Mouse (Mus musculus) heart, embryonic 14.5 days (tissue): Measurements from ENCODE around the gene Inava. TPM values are rescaled to one million over a fixed set of nuclear protein-coding genes. Genes with fewer than 3 reads are reported as not detected.
A peak's percentile ranks its signal among the peaks of the same experiment; 100 is the strongest.

ENCODE experiments used
- ATAC-seq: fragments of 200-750 bp; cut with Nextera tagmentation; 2 replicates; pipeline ENCODE4 v1.8.0; 2017; ENCODE audit warnings: low read depth, moderate TSS enrichment; ENCODE audit not compliant: insufficient number of reproducible peaks, insufficient read depth, low FRiP score
- H3K27ac ChIP-seq, 2 experiments: fragments of 200-500 bp in 1 of 2; fragments of 300-500 bp in 1 of 2; sonication (generic) in 1 of 2; replicated peaks in 1 of 2; 2 replicates each; pipeline ENCODE4 v1.5.1; 2012 to 2014; ENCODE audit warnings: low read depth in 2 of 2, low read length in 2 of 2, control low read depth in 1 of 2, mild to moderate bottlenecking in 1 of 2, mixed read lengths in 1 of 2; ENCODE audit not compliant: control insufficient read depth in 1 of 2, insufficient read depth in 1 of 2
- H3K27me3 ChIP-seq: fragments of 300-500 bp; sonication (generic); 2 replicates; pipeline ENCODE4 v1.6.1; 2014; ENCODE audit warnings: mild to moderate bottlenecking, low read length, control low read depth; ENCODE audit not compliant: control insufficient read depth, insufficient read depth
- H3K36me3 ChIP-seq: fragments of 300-500 bp; sonication (generic); 2 replicates; pipeline ENCODE4 v1.6.1; 2014; ENCODE audit warnings: mild to moderate bottlenecking, control low read depth, low read length, mixed read lengths; ENCODE audit not compliant: control insufficient read depth, insufficient read depth
- H3K4me1 ChIP-seq, 2 experiments: fragments of 200-500 bp in 1 of 2; fragments of 300-500 bp in 1 of 2; sonication (generic) in 1 of 2; 2 replicates each; pipeline ENCODE4 v1.6.1; 2012 to 2014; ENCODE audit warnings: low read length in 2 of 2, control low read depth in 1 of 2, mixed read lengths in 1 of 2; ENCODE audit not compliant: control insufficient read depth in 2 of 2, insufficient read depth in 2 of 2
- H3K4me2 ChIP-seq: fragments of 300-500 bp; sonication (generic); 2 replicates; pipeline ENCODE4 v1.6.1; 2014; ENCODE audit warnings: mild to moderate bottlenecking, low read length
- H3K4me3 ChIP-seq, 2 experiments: fragments of 200-500 bp in 1 of 2; fragments of 300-500 bp in 1 of 2; sonication (generic) in 1 of 2; 2 replicates each; pipeline ENCODE4 v1.5.1; 2012 to 2014; ENCODE audit warnings: low read length in 2 of 2, mild to moderate bottlenecking in 2 of 2, control low read depth in 1 of 2, low read depth in 1 of 2, moderate library complexity in 1 of 2; ENCODE audit not compliant: control insufficient read depth in 1 of 2, insufficient read depth in 1 of 2
- H3K9ac ChIP-seq: fragments of 300-500 bp; sonication (generic); 2 replicates; pipeline ENCODE4 v1.6.1; 2014; ENCODE audit warnings: mild to moderate bottlenecking, low read length
- H3K9me3 ChIP-seq: fragments of 300-500 bp; sonication (generic); 2 replicates; pipeline ENCODE4 v1.6.1; 2016; ENCODE audit warnings: low read length, control low read depth; ENCODE audit not compliant: control insufficient read depth
- WGBS: fragments of 180-500 bp; shearing (Covaris S2); extraction: QIAGEN DNeasy Blood & Tissue Kit; methylation state at CpG from one replicate; pipeline ENCODE4 v1.1.7; 2014; 5-methylcytosine and 5-hydroxymethylcytosine counted together
- polyA plus RNA-seq: library from polyadenylated mRNA; unstranded; fragments of >200 nt; fragmentation: Nextera tagmentation; extraction: Ambion mirVana; gene quantifications from 2 replicates; pipeline ENCODE4 v1.2.1, GENCODE M21; 2014

Inava gene
- polyA plus RNA-seq, 1 experiment from 2014 or later, result 0.30 TPM

DNA sequence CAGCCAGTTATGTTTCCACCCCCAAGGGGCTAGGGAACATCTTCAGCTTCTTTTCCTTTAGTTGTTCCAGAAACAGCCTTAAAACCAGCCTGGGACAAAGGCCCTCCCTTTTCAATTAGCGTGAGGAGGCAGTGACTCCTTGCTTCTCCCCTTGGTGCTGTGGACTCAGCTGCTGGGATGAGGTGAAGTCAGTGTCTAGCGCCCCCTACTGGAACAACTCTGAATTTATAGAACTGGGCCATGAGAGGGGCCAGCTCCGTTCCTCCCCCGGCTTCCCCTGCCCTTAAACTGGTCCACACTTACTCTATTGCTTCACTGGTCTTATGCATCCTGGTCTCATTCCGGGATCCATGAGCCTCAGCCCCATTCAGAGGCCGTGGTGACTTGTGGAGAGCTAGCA is 58.9 kb downstream of the Inava start:
- WGBS, result 39% methylated on average over 6 of the region's 6 CpGs
- no peak overlapping the region for H3K4me3 ChIP-seq
- no peak overlapping the region for H3K4me2 ChIP-seq
- peaks cover 18% of the 10 kb centered on the region for H3K36me3 ChIP-seq
- H3K27me3 ChIP-seq, result no peaks in the 10 kb centered on the region
- H3K9ac ChIP-seq, result no peak overlapping the region
- H3K4me1 ChIP-seq, result peaks cover 6 to 9% of the 10 kb centered on the region in 2 experiments; a peak in 1 of 4 replicates
- no peaks in the 10 kb centered on the region for H3K9me3 ChIP-seq
- H3K27ac ChIP-seq, result no peak overlapping the region
- no peak for ATAC-seq

DNA sequence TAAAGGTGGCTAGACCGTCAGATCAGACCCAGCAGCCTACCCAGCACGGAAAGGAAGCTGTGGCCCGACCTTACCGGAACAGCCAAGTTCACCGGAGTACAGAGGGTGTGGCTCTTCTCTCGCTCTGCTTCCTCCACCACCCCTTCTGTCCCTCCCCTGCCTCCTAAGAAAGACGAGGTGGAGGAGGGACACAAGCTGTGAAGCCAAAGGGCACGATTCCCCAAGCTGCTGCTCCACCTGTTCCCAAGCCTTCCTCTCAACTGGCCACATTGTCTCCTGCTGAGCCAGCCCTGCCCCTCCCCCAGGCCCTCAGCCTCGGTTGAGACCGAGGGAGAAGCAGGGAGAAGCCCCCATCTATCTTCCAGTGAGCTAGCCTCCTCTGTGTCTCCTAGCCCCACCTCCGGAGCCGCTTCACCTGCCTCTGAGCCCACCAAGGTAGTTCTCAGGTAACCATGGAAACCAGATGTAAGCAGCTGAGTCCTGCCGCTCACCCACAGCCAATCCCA is 59.9 kb downstream of the Inava start:
- 37% methylated on average over 13 of the region's 13 CpGs for WGBS

DNA sequence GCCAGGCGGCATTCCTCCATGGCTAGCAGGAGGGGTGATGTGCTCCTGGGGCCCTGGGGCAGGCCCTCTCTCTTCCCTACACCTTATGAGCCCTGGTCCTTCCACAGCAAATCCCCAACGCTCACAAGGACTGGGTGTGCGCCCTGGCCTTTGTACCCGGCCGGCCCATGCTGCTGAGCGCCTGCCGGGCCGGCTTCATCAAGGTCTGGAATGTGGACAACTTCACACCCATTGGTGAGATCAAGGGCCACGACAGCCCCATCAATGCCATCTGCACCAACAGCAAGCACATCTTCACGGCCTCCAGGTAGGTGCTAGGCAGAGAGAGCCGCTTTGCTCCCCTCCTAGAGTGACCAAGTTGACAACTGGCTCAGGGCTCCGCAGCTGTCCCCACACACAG is 61.4 kb downstream of the Inava start:
- Histone ChIP-seq H3K36me3 (peaks cover 18% of the 10 kb centered on the region), H3K9ac (no peak overlapping the region), H3K4me1 (peaks cover 3 to 7% of the 10 kb centered on the region in 2 experiments; a peak in 1 of 4 replicates), H3K9me3 (no peaks in the 10 kb centered on the region), H3K27ac (no peak overlapping the region), H3K27me3 (no peaks in the 10 kb centered on the region), H3K4me3 (no peak overlapping the region), H3K4me2 (no peak overlapping the region)
- 50% methylated on average over 12 of the region's 12 CpGs for WGBS
- no peak for ATAC-seq

More for the DNA sequence above, 59.9 kb downstream of the Inava start:
- H3K9me3 ChIP-seq, result no peaks in the 10 kb centered on the region
- H3K27me3 ChIP-seq, result no peaks in the 10 kb centered on the region
- H3K36me3 ChIP-seq, result peaks cover 18% of the 10 kb centered on the region
- peak overlapping the region; percentile 5; the same call in 1 of the 2 replicates for H3K4me2 ChIP-seq
- no peak overlapping the region for H3K4me3 ChIP-seq
- peaks cover 6 to 7% of the 10 kb centered on the region in 2 experiments; a peak in 1 of 4 replicates for H3K4me1 ChIP-seq
- no peak overlapping the region for H3K27ac ChIP-seq
- H3K9ac ChIP-seq, result no peak overlapping the region
- no peak for ATAC-seq

DNA sequence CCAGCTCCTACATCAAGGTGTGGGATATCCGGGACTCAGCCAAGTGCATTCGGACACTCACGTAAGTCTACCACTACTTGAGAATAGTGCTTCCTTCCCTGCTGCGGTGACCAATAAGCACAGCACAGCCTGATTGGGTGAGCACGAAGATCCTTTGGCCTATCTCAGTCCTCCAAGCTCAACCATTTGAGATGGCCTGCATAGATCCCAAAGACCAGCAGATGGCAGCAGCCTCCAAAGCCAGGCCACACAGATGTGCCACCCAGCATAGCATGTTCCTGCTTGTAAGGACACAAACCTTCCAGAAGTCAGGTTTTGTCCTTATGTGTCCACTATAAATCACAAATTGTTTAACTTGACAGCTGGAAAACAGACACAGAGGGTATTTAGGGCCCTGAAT is 64.0 kb downstream of the Inava start:
- 0 out of 2 replicates have a peak, but pooled peaks have one; percentile 48 for ATAC-seq
- WGBS, result 5% methylated on average over 5 of the region's 5 CpGs
- Histone ChIP-seq H3K27me3 (no peaks in the 10 kb centered on the region), H3K27ac (no peak overlapping the region), H3K36me3 (peaks cover 11% of the 10 kb centered on the region; the same call in 1 of the 2 replicates), H3K9me3 (no peaks in the 10 kb centered on the region), H3K4me1 (peaks cover 3 to 7% of the 10 kb centered on the region in 2 experiments; a peak in 1 of 4 replicates), H3K9ac (no peak overlapping the region), H3K4me3 (no peak overlapping the region), H3K4me2 (peak overlapping the region; percentile 44; the same call in 1 of the 2 replicates)

DNA sequence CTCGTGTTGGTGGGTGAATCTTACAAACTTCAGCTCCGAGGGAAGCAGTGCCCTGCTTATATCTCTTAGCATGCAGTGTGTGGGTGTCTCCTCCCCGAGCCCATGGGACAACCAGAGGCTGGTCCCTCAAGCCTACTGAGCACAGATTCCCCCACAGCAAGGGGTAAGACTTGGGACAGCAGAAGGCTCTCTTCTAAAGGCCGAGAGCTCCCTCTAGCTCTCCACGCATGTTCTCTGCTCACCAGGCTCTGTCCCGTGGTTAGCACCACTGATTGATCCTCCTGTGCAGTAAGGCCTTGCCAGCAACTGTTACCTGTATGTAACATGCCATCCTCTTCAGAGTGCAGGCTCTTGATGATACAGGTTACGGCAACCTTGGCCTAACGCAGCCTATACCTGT is 66.4 kb downstream of the Inava start:
- Histone ChIP-seq H3K9ac (no peak overlapping the region), H3K9me3 (no peaks in the 10 kb centered on the region), H3K27ac (no peak overlapping the region), H3K4me3 (no peak overlapping the region), H3K27me3 (no peaks in the 10 kb centered on the region), H3K4me2 (no peak overlapping the region), H3K4me1 (no peaks in the 10 kb centered on the region), H3K36me3 (peaks cover 16% of the 10 kb centered on the region; the same call in 1 of the 2 replicates)
- 60% methylated on average over 8 of the region's 8 CpGs for WGBS
- ATAC-seq, result no peak

DNA sequence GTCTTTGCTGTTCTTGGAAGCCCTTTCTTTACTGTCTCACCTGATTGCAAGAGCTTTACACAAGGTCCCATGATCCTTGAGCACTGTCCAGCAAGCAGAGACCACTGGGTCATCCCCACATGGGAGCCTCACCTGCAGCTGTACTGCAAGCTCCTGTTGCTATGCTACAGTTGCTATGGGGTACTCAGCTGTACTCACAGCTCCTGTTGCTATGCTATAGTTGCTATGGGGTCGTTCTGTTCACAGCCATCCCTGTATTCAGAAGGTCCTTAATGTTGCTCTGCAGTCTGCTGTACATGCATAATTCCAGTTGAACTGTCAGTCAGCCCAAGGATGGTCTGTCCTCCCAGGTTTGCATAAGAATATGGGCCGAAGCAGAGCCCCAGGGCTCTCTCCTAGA is 68.6 kb downstream of the Inava start:
- Histone ChIP-seq H3K4me1 (no peaks in the 10 kb centered on the region), H3K27ac (no peak overlapping the region), H3K4me2 (no peak overlapping the region), H3K9me3 (no peaks in the 10 kb centered on the region), H3K36me3 (peaks cover 5% of the 10 kb centered on the region; the same call in 1 of the 2 replicates), H3K9ac (no peak overlapping the region), H3K27me3 (no peaks in the 10 kb centered on the region), H3K4me3 (no peak overlapping the region)
- WGBS, result 66% methylated on average over 2 of the region's 2 CpGs
- ATAC-seq, result no peak

Other genes with a start within 250 kb of the Inava start
- gene Igfn1, start 227.9 kb downstream of the Inava start, polyA plus RNA-seq, result 0.08 TPM in 1 of 2 replicates, not detected in the other
- 38.9 and 82.2 TPM in 2 replicates for gene Tmem9, start 226.1 kb downstream of the Inava start, polyA plus RNA-seq
- gene Ascl5, start 183.5 kb downstream of the Inava start, polyA plus RNA-seq, result not detected in 2 replicates
- 0.20 and 0.45 TPM in 2 replicates for gene Cacna1s, start 181.5 kb downstream of the Inava start, polyA plus RNA-seq
- 1.0 and 1.1 TPM in 2 replicates for gene Kif21b, start 102.9 kb downstream of the Inava start, polyA plus RNA-seq
- gene Mroh3, start 21.4 kb downstream of the Inava start, polyA plus RNA-seq, result not detected in 2 replicates
- not detected in 2 replicates for gene Gpr25, start 26.6 kb upstream of the Inava start, polyA plus RNA-seq
- 12.8 and 13.0 TPM in 2 replicates for gene Camsap2, start 111.8 kb upstream of the Inava start, polyA plus RNA-seq
- gene Ddx59, start 181.0 kb upstream of the Inava start, polyA plus RNA-seq, result 11.2 and 12.5 TPM in 2 replicates
- gene Kif14, start 232.1 kb upstream of the Inava start, polyA plus RNA-seq, result 4.4 and 4.5 TPM in 2 replicates